Mouse (Mus musculus) spleen, postnatal 14 days (tissue): ENCODE measurements around the gene Tenm1.

Source experiments
- DNase-seq, 2 experiments: peaks; one replicate each; pipeline ENCODE4 v3.0.0; 2021 to 2022; ENCODE audit warnings: low spot score in 2 of 2

Tenm1 gene

DNA sequence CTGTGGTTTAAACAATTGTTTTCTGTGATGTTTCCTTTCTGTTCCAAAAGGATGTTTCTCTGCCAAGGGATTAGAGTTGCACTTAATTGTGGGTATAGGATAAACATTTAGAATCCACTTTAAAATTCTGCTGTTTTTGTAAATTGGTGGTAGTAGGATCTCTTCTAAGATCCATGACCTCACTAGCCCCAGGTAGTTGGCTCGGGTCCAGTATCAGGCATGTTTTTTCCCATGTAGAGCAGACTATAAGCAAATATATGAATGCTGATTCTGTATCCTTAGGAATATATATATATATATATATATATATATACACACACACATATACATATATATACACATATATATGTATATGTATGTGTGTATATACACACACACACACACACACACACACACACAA, 567.2 kb downstream of the Tenm1 start:
- DNase-seq: no peak

DNA sequence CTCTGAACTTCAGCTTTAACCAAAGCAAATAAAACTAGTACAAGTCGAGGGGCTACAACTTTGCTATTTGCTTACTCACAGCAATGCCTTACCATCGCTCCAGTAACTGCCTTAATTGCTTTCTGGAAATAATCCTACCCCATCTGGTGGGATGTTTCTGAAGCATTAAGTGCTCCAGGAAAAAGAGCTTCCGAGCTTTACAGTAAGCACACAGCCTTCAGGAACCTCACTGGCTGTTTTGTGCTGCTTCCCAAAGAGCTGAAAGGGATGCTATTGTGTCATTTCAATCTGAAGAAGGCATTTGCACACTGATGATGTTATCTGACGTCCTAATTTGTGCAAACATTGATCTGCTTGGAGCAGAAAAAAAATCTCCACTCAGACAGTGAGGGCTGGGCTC, 647.4 kb downstream of the Tenm1 start:
- DNase-seq: no peak

GRCm38 (mm10) chrX:42718078-42718785, 710.7 kb downstream of the Tenm1 start:
- no peak for DNase-seq

- DNase-seq: no peak
Measured at GRCm38 (mm10) chrX:42700291-42700690, 728.6 kb downstream of the Tenm1 start.

DNA sequence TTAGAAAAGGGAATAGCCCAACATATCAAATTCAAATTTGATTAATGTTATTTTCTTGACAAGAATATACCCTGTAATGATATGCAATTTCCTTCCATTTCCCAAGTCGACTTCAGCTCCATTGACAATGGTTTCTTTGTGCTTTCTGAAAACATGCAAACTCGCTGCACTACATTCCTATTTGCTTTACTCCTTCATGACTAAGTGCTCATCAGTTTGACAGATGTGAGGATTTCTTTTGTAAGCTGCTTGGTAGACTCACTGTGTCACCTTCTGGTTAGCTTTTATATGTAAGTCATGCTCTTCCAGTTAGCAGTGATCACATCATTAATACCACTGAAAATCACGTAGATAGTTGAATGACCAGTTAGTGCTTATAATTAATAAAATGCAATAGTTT, 781.8 kb downstream of the Tenm1 start:
- DNase-seq: no peak

GRCm38 (mm10) chrX:42580521-42580920, 848.4 kb downstream of the Tenm1 start:
- DNase-seq: no peak

DNA sequence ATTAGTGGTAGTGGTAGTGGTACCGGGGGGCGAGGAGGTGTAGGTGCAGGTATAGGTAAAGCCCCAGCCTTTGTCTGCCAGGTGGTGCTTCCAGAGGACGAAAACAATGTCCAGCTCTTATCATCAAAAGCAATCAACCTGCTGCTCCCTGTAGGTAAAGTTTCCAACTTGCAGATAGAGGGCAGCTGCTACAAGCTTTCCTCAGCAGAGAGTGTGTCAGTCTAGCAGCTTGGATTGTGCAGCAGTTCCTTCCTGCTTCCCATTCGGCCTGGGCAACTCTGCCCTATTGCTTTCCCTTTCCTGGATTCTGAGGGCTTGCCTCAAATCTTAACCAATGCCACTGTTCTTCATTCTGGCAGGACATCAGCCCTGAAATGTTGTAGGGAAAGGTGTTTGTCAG, 870.2 kb downstream of the Tenm1 start:
- no peak for DNase-seq

DNA sequence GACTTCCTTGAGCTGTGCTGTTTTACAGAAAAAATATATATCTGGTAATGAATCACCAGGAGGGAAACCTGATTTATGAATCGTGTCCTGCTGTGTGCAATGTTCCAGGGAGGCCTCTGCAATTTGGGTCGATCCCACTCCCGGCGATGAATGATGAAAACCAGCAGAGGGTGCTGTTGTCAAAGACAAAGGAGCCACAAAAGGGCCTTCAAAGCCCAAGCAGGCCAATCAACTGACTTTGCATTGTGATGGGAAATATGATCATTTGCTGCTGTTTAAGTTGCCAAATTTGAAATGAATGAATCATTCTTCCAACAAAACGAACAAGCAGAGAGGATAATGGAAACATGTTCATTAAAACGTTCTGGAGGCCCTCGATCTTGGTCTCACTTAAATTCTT, 871.6 kb downstream of the Tenm1 start:
- DNase-seq: peak in 1 of 2 experiments; percentile 4

DNA sequence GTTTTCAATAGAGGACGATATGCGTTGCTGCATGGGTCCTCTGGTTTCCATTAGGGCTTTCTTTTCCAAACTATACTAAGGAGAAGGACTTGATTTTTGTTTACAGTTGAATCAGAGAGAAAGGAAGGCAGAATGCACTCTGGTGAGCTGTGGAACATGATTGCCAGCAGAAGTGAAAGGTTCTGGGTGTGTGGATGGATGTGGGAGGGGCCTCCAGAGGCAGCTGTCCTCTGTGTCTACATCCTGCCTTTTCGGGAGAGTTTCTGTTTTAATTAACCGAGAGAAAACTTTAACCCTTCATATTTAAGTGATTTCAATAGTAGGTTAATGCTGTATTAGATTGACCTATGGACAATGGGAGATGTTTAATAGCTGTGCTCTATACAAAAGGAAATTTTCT, 880.4 kb downstream of the Tenm1 start:
- DNase-seq: no peak

- no peak for DNase-seq
Measured at GRCm38 (mm10) chrX:42545076-42545475, 883.9 kb downstream of the Tenm1 start.

DNA sequence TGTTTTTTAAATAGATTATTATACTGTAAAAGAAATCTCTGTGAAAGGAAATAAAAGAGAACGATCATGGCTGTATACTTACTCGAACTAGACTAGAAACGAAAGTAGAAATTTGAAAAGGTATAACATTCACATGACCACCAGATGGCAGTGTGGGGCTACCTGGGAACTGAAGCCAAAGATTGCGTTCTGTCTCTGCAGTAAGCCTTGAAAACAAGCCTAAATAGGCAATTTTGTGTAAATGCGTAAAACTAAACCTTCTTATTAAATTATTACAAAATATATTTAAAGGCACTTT, 888.2 kb downstream of the Tenm1 start:
- peak; percentile 10 to 54 for DNase-seq

- DNase-seq: no peak
Measured at GRCm38 (mm10) chrX:42540030-42540755, 888.7 kb downstream of the Tenm1 start.

GRCm38 (mm10) chrX:42530703-42531102, 898.2 kb downstream of the Tenm1 start:
- no peak for DNase-seq

- no peak for DNase-seq
Measured at GRCm38 (mm10) chrX:42522868-42523267, 906.1 kb downstream of the Tenm1 start.

- no peak for DNase-seq
Measured at GRCm38 (mm10) chrX:42512567-42512966, 916.4 kb downstream of the Tenm1 start.

GRCm38 (mm10) chrX:42511105-42511504, 917.8 kb downstream of the Tenm1 start:
- no peak for DNase-seq

- no peak for DNase-seq
Measured at GRCm38 (mm10) chrX:42502291-42503043, 926.5 kb downstream of the Tenm1 start, which contains the start of gene Sh2d1a. Gene Sh2d1a, plus strand, starts transcription at chrX:42502453.

- DNase-seq: no peak
Measured at GRCm38 (mm10) chrX:42500538-42500937, 928.4 kb downstream of the Tenm1 start.

- DNase-seq: no peak
Measured at GRCm38 (mm10) chrX:42490336-42490735, 938.6 kb downstream of the Tenm1 start.

- no peak for DNase-seq
Measured at GRCm38 (mm10) chrX:42489446-42489845, 939.5 kb downstream of the Tenm1 start, which contains the start of gene Tex13c2. Gene Tex13c2, plus strand, starts transcription at chrX:42489691.
